Mouse (Mus musculus) thymus, postnatal 10 days (tissue): ENCODE data around the gene Olfr127.
"Not testable (repeated sequence)": the region's sequence is repeated elsewhere in the genome, so short reads cannot be mapped to it uniquely, and the experiment has no call there.

Experiments used
- DNase-seq, 2 experiments: peaks; one replicate each; pipeline ENCODE4 v3.0.0; 2021; ENCODE audit warnings: low spot score in 2 of 2

Gene Olfr127

GRCm38 (mm10) chr17:37900137-37900536 is at the start of gene Olfr127:
Gene Olfr127 (plus strand): TSS chr17:37900437.
- no peak for DNase-seq

- DNase-seq: no peak
Measured at GRCm38 (mm10) chr17:37863901-37864300, 36.3 kb upstream of the Olfr127 start.

GRCm38 (mm10) chr17:37869676-37870205 is 30.5 kb upstream of the Olfr127 start:
- no peak for DNase-seq

GRCm38 (mm10) chr17:37873830-37874229 is 26.4 kb upstream of the Olfr127 start:
- no peak for DNase-seq

GRCm38 (mm10) chr17:37906821-37907220 is 6.6 kb downstream of the Olfr127 start:
- not testable (repeated sequence) for DNase-seq

GRCm38 (mm10) chr17:37920248-37920647 is 20.0 kb downstream of the Olfr127 start, which contains the start of gene Olfr128:
Gene Olfr128 (plus strand): TSS chr17:37920548.
- no peak for DNase-seq

- DNase-seq: no peak
Measured at GRCm38 (mm10) chr17:37952979-37953378, 52.7 kb downstream of the Olfr127 start, which contains the start of gene Olfr761. Gene Olfr761 (minus strand): TSS chr17:37953079.
